Mouse (Mus musculus): ENCODE measurements around the gene Clcn6.

Gene Clcn6

GRCm38 (mm10) chr4:148040029-148040830 lies 1.6 kb upstream of the Clcn6 start:
- no peak for DNase-seq

GRCm38 (mm10) chr4:148039254-148040028 lies 820 bp upstream of the Clcn6 start:
- DNase-seq, result peak; percentile 59

GRCm38 (mm10) chr4:148038079-148038599 lies 482 bp downstream of the Clcn6 start:
- no peak for DNase-seq

GRCm38 (mm10) chr4:148035440-148035839 lies 3.2 kb downstream of the Clcn6 start:
- no peak for DNase-seq

GRCm38 (mm10) chr4:148033858-148034410 lies 4.7 kb downstream of the Clcn6 start:
- DNase-seq, result no peak

GRCm38 (mm10) chr4:148030506-148030905 lies 8.1 kb downstream of the Clcn6 start:
- DNase-seq, result no peak

GRCm38 (mm10) chr4:148029297-148029696 lies 9.3 kb downstream of the Clcn6 start:
- no peak for DNase-seq

GRCm38 (mm10) chr4:148024003-148024402 lies 14.6 kb downstream of the Clcn6 start:
- no peak for DNase-seq

GRCm38 (mm10) chr4:148018410-148018809 lies 20.2 kb downstream of the Clcn6 start:
- DNase-seq, result no peak

GRCm38 (mm10) chr4:148016981-148017380 lies 21.6 kb downstream of the Clcn6 start:
- DNase-seq, result no peak

GRCm38 (mm10) chr4:148015418-148015817 lies 23.2 kb downstream of the Clcn6 start:
- no peak for DNase-seq

GRCm38 (mm10) chr4:148012216-148012615 lies 26.4 kb downstream of the Clcn6 start:
- DNase-seq, result no peak

- no peak for DNase-seq
Measured at GRCm38 (mm10) chr4:148011332-148011731, 27.3 kb downstream of the Clcn6 start.

- no peak for DNase-seq
Measured at GRCm38 (mm10) chr4:148009641-148010040, 29.0 kb downstream of the Clcn6 start.

GRCm38 (mm10) chr4:148008412-148008811 lies 30.2 kb downstream of the Clcn6 start:
- peak; percentile 39 for DNase-seq

GRCm38 (mm10) chr4:148004361-148004760 lies 34.3 kb downstream of the Clcn6 start:
- no peak for DNase-seq

GRCm38 (mm10) chr4:148001866-148002265 lies 36.8 kb downstream of the Clcn6 start:
- no peak for DNase-seq

- no peak for DNase-seq
Measured at GRCm38 (mm10) chr4:148001013-148001789, 37.4 kb downstream of the Clcn6 start.

- no peak for DNase-seq
Measured at GRCm38 (mm10) chr4:148000202-148000772, 38.3 kb downstream of the Clcn6 start, which contains the start of gene Nppa. Gene Nppa, plus strand, starts transcription at chr4:148000722.

- no peak for DNase-seq
Measured at GRCm38 (mm10) chr4:147995311-147995710, 43.3 kb downstream of the Clcn6 start.

- DNase-seq, result no peak
Measured at GRCm38 (mm10) chr4:147993571-147994095, 45.0 kb downstream of the Clcn6 start.
